Mouse (Mus musculus): ENCODE measurements around the gene Gli3. TPM values are rescaled to one million over a fixed set of nuclear protein-coding genes. Genes with fewer than 3 reads are reported as not detected.

Gene Gli3
- polyA plus RNA-seq, 1 experiment from 2014 or later = 0.30 TPM

DNA sequence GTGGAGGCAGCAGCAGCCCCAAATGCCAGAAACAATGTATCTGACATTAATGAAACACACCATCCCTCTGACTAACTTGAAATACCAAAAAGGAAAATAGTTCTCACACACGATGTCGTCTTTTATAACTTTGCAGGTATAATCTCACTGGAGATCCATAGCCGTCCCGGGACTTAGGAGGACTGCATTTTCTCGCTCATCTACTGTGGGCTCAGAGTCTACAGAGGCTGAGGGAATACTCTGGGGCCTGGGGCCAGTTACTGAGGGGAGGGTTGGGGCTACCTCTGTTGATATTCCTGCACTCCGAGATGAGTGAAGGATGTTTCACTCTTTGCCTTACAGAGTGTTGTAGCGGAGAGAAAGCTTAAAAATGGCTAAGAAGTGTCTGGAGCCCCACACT lies 1.1 kb upstream of the Gli3 start:
- H3K36me3 ChIP-seq (ENCODE audit: control insufficient read depth, insufficient read depth) = no peaks in the 10 kb centered on the region
- no peak for ATAC-seq (ENCODE audit: low read depth)
- H3K9me3 ChIP-seq (replicated peaks; ENCODE audit: control insufficient read depth, low read length) = no peaks in the 10 kb centered on the region
- peaks cover 45% of the 10 kb centered on the region for H3K27me3 ChIP-seq (ENCODE audit: control insufficient read depth, insufficient read depth, low read depth, low read length)
- no peaks in the 10 kb centered on the region for H3K4me1 ChIP-seq (ENCODE audit: control insufficient read depth, low read depth, low read length)
- no peak overlapping the region for H3K27ac ChIP-seq (ENCODE audit: low read length)
- H3K4me3 ChIP-seq (ENCODE audit: low read depth, low read length) = no peak overlapping the region
- no peak overlapping the region for H3K4me2 ChIP-seq (ENCODE audit: low read depth, low read length)
- H3K9ac ChIP-seq (ENCODE audit: low read depth, low read length) = no peak overlapping the region
- 31% methylated on average over 7 of the region's 7 CpGs for WGBS (ENCODE audit: insufficient replicate concordance)

DNA sequence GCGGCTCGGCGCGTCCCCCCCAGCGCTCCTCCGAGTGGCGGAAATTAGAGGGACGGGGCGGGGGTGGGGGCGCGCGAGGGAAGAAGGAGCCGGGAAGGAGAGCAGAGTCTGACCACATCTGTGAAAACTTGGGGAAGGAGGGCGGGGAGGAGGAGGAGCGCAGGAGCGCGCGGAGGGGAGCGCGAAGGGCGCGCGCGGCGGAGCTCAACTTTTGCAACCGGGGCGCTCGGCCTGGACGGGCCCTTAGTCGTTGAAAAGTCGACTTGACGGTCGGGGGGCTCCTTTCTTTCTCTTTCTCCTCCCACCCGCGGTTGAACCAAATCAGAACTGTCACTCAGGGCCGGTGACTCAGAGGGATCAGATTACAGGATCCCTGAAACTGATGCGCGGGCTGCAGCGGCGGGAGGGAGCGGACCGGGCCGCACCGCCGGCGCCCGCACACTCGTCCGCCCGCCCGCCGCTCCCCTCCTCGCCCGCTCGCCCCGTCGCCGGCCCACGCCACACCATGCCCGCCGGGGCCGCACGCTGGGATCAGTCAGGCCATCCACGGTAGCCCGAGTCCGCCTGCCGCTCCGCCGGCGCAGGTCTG lies 551 bp downstream of the Gli3 start:
- Histone ChIP-seq H3K4me2 (ENCODE audit: low read depth, low read length) (peak overlapping the region; percentile 57), H3K4me3 (ENCODE audit: low read depth, low read length) (peak overlapping the region; percentile 51), H3K36me3 (ENCODE audit: control insufficient read depth, insufficient read depth) (no peaks in the 10 kb centered on the region), H3K9ac (ENCODE audit: low read depth, low read length) (no peak overlapping the region), H3K27ac (ENCODE audit: low read length) (no peak overlapping the region), H3K27me3 (ENCODE audit: control insufficient read depth, insufficient read depth, low read depth, low read length) (peaks cover 45% of the 10 kb centered on the region), H3K4me1 (ENCODE audit: control insufficient read depth, low read depth, low read length) (no peaks in the 10 kb centered on the region), H3K9me3 (replicated peaks; ENCODE audit: control insufficient read depth, low read length) (no peaks in the 10 kb centered on the region)
- WGBS (ENCODE audit: insufficient replicate concordance) = 1% methylated on average over 69 of the region's 70 CpGs
- 0 out of 2 replicates have a peak, but pooled peaks have one; percentile 24 for ATAC-seq (ENCODE audit: low read depth)

DNA sequence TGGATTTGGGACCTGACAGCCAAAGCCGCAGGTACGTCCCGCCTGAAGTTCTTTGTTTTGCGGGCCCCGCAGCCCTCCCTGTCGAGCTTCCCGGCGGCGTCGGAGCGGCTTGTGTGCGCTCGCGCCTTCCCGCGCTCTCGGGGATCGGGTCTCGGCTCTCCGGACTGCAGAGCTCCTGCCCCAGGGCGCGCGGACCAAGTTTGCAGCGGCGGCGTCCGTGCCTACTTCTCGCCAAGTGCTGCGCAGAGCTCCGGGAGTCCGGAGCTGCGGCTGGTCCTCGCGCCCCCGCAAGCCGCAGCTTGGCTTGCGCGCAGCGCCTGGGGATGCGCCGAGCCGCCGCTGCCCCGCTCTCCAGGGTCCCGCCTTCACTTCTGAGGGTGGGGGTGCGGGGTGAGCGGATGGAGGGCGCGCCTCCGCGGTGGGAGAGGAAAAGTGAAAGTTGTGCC lies 1.1 kb downstream of the Gli3 start:
- peak overlapping the region; percentile 51 for H3K4me3 ChIP-seq (ENCODE audit: low read depth, low read length)
- H3K27me3 ChIP-seq (ENCODE audit: control insufficient read depth, insufficient read depth, low read depth, low read length) = peaks cover 45% of the 10 kb centered on the region
- under 1% methylated on average over 51 of the region's 51 CpGs for WGBS (ENCODE audit: insufficient replicate concordance)
- H3K27ac ChIP-seq (ENCODE audit: low read length) = no peak overlapping the region
- no peaks in the 10 kb centered on the region for H3K4me1 ChIP-seq (ENCODE audit: control insufficient read depth, low read depth, low read length)
- no peaks in the 10 kb centered on the region for H3K9me3 ChIP-seq (replicated peaks; ENCODE audit: control insufficient read depth, low read length)
- H3K36me3 ChIP-seq (ENCODE audit: control insufficient read depth, insufficient read depth) = no peaks in the 10 kb centered on the region
- no peak for ATAC-seq (ENCODE audit: low read depth)
- H3K4me2 ChIP-seq (ENCODE audit: low read depth, low read length) = peak overlapping the region; percentile 57
- no peak overlapping the region; the same call in 1 of the 2 replicates for H3K9ac ChIP-seq (ENCODE audit: low read depth, low read length)

DNA sequence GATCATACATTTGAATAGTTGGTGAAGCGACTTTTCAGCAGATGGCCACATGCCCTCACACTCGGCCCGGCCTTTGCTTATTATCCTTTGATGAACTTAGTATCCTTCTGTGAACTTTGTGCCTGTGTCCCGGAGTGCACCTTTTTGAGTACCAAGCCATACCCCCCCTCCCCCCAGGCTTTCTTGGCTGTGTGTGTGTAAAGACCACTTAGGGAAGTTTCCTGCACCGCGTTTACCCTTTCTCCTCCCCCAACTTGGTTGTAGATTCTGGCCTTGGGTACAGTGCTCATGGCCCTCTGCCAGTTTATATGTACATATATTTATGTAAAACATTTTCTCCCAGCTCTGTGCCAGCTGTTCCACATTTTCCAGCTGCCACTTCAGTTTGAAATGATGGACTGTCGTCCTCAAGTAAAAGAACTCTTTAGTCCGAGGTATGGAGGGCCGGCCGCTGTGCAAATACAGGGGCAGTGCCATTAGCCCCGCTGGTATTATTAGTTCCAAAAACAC lies 1.8 kb downstream of the Gli3 start:
- no peaks in the 10 kb centered on the region for H3K9me3 ChIP-seq (replicated peaks; ENCODE audit: control insufficient read depth, low read length)
- H3K27ac ChIP-seq (ENCODE audit: low read length) = no peak overlapping the region
- peak overlapping the region; percentile 57 for H3K4me2 ChIP-seq (ENCODE audit: low read depth, low read length)
- 7% methylated on average over 11 of the region's 11 CpGs for WGBS (ENCODE audit: insufficient replicate concordance)
- H3K36me3 ChIP-seq (ENCODE audit: control insufficient read depth, insufficient read depth) = no peaks in the 10 kb centered on the region
- H3K9ac ChIP-seq (ENCODE audit: low read depth, low read length) = no peak overlapping the region
- no peaks in the 10 kb centered on the region for H3K4me1 ChIP-seq (ENCODE audit: control insufficient read depth, low read depth, low read length)
- ATAC-seq (ENCODE audit: low read depth) = no peak
- peaks cover 45% of the 10 kb centered on the region for H3K27me3 ChIP-seq (ENCODE audit: control insufficient read depth, insufficient read depth, low read depth, low read length)
- peak overlapping the region; percentile 51 for H3K4me3 ChIP-seq (ENCODE audit: low read depth, low read length)

DNA sequence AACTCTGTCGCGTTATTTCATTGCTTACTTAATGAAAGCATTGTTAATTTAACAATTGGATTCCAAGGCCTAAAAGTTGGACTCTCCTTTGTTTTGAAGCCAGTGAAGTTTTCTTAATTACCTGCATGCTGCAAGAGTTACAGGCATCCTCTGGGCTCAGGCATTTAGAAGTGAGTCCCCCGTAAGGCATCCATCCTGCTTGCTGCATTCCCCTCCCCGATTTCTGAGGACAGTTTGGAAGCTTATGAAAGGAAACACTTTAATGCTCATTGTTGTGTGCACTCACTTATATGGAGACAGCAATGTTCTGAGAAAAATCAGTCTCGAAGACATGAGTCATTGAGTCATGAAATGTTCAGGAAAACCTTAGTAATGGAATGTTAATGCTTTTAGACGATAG lies 3.5 kb downstream of the Gli3 start:
- no peak overlapping the region for H3K9ac ChIP-seq (ENCODE audit: low read depth, low read length)
- ATAC-seq (ENCODE audit: low read depth) = no peak
- WGBS (ENCODE audit: insufficient replicate concordance) = 55% methylated on average over 6 of the region's 6 CpGs
- no peaks in the 10 kb centered on the region for H3K9me3 ChIP-seq (replicated peaks; ENCODE audit: control insufficient read depth, low read length)
- H3K27me3 ChIP-seq (ENCODE audit: control insufficient read depth, insufficient read depth, low read depth, low read length) = peaks cover 42% of the 10 kb centered on the region
- H3K4me1 ChIP-seq (ENCODE audit: control insufficient read depth, low read depth, low read length) = no peaks in the 10 kb centered on the region
- H3K27ac ChIP-seq (ENCODE audit: low read length) = no peak overlapping the region
- no peak overlapping the region for H3K4me3 ChIP-seq (ENCODE audit: low read depth, low read length)
- H3K36me3 ChIP-seq (ENCODE audit: control insufficient read depth, insufficient read depth) = no peaks in the 10 kb centered on the region
- no peak overlapping the region for H3K4me2 ChIP-seq (ENCODE audit: low read depth, low read length)

DNA sequence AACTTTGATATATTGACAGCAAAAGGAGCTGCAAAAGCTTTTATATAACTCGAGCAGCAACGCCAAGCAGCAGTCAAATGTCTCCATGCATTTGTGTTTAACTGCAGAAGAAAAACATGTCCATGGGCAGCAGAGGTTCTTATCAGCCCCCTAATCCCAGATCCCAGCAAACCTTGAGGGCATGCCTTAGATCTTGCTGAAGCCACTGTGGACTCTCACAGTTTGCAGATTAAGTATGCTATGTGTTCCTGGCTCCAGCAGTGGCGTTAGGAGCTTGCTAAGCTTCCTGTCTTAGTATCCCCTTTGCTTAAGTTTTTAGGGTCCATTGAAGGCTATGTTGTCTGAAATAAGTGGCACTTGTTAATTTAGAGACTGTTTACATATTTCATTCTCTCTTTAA lies 4.4 kb downstream of the Gli3 start:
- H3K4me2 ChIP-seq (ENCODE audit: low read depth, low read length) = no peak overlapping the region
- 60% methylated on average over 3 of the region's 3 CpGs for WGBS (ENCODE audit: insufficient replicate concordance)

DNA sequence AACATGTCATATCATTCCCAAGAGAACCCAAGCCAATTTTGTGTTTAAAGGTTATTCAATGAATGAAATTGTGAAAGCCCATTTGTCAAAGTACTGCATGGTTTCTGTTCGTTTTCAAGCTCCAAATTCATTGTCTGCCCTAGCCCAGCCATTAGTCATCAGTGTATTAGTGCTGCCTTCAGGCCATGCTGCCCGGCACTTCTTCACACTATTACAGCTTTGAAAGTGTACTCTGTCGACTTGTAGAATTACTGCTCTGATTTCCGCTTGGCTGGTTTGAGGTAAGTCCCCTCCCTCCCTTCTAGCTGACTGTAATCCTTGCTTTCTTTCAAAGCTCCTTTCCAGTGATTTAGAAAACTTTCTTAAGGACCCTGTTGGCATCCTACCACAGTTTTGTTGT lies 5.4 kb downstream of the Gli3 start:
- 50% methylated on average over 4 of the region's 4 CpGs for WGBS (ENCODE audit: insufficient replicate concordance)
- Histone ChIP-seq H3K4me2 (ENCODE audit: low read depth, low read length) (no peak overlapping the region), H3K9ac (ENCODE audit: low read depth, low read length) (no peak overlapping the region)

More for the DNA sequence above, 4.4 kb downstream of the Gli3 start:
- H3K4me3 ChIP-seq (ENCODE audit: low read depth, low read length) = no peak overlapping the region
- H3K9me3 ChIP-seq (replicated peaks; ENCODE audit: control insufficient read depth, low read length) = no peaks in the 10 kb centered on the region
- no peaks in the 10 kb centered on the region for H3K36me3 ChIP-seq (ENCODE audit: control insufficient read depth, insufficient read depth)
- no peak overlapping the region for H3K27ac ChIP-seq (ENCODE audit: low read length)
- H3K4me1 ChIP-seq (ENCODE audit: control insufficient read depth, low read depth, low read length) = no peaks in the 10 kb centered on the region
- peaks cover 33% of the 10 kb centered on the region for H3K27me3 ChIP-seq (ENCODE audit: control insufficient read depth, insufficient read depth, low read depth, low read length)
- ATAC-seq (ENCODE audit: low read depth) = no peak
- H3K9ac ChIP-seq (ENCODE audit: low read depth, low read length) = no peak overlapping the region

DNA sequence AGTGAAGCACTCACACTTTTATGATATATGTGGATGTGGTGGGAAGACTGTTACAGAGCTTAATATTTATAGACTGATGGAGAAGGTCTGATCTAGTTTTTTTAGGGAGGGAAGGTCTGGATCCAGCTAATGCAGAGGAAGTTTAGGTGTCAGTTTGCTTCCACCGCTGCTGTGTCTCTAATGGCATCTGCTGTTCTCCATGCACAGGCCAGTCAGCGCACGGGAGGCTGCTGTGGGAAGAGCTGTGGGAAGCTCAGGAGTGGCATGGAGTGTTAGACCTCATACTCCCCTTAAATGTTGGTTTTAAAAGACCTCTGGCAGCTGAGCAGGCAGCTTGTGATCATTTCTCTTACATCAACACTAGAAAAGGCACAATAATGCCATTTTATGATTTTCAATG lies 7.0 kb downstream of the Gli3 start:
- Histone ChIP-seq H3K36me3 (ENCODE audit: control insufficient read depth, insufficient read depth) (no peaks in the 10 kb centered on the region), H3K4me1 (ENCODE audit: control insufficient read depth, low read depth, low read length) (no peaks in the 10 kb centered on the region), H3K4me2 (ENCODE audit: low read depth, low read length) (no peak overlapping the region), H3K27ac (ENCODE audit: low read length) (no peak overlapping the region), H3K4me3 (ENCODE audit: low read depth, low read length) (no peak overlapping the region), H3K9ac (ENCODE audit: low read depth, low read length) (no peak overlapping the region), H3K9me3 (replicated peaks; ENCODE audit: control insufficient read depth, low read length) (no peaks in the 10 kb centered on the region), H3K27me3 (ENCODE audit: control insufficient read depth, insufficient read depth, low read depth, low read length) (peaks cover 6% of the 10 kb centered on the region)
- no peak for ATAC-seq (ENCODE audit: low read depth)
- 76% methylated on average over 3 of the region's 3 CpGs for WGBS (ENCODE audit: insufficient replicate concordance)

More for the DNA sequence above, 5.4 kb downstream of the Gli3 start:
- ATAC-seq (ENCODE audit: low read depth) = no peak
- Histone ChIP-seq H3K9me3 (replicated peaks; ENCODE audit: control insufficient read depth, low read length) (no peaks in the 10 kb centered on the region), H3K27me3 (ENCODE audit: control insufficient read depth, insufficient read depth, low read depth, low read length) (peaks cover 23% of the 10 kb centered on the region), H3K27ac (ENCODE audit: low read length) (no peak overlapping the region), H3K4me3 (ENCODE audit: low read depth, low read length) (no peak overlapping the region), H3K4me1 (ENCODE audit: control insufficient read depth, low read depth, low read length) (no peaks in the 10 kb centered on the region), H3K36me3 (ENCODE audit: control insufficient read depth, insufficient read depth) (no peaks in the 10 kb centered on the region)

DNA sequence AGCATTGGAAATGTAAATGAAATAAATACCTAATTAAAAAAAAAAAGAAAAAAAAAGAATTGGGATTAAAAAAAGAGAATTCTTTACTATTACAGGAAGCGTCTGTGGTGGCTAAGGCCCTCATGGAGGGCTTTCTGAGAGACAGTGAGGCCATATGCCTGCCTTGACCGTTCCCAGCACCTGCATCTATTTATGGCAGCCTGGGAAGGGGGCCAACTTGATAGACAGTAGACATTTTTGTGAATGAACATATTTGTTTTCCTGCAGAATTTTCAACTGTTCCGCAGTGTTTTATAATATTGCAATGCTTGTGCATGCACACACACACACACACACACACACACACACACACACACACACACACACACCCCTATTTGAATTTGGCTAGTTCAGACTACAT lies 9.7 kb downstream of the Gli3 start:
- no peaks in the 10 kb centered on the region for H3K4me1 ChIP-seq (ENCODE audit: control insufficient read depth, low read depth, low read length)
- no peak overlapping the region for H3K27ac ChIP-seq (ENCODE audit: low read length)
- no peaks in the 10 kb centered on the region for H3K27me3 ChIP-seq (ENCODE audit: control insufficient read depth, insufficient read depth, low read depth, low read length)
- 59% methylated on average over 3 of the region's 3 CpGs for WGBS (ENCODE audit: insufficient replicate concordance)
- H3K4me2 ChIP-seq (ENCODE audit: low read depth, low read length) = no peak overlapping the region
- H3K9me3 ChIP-seq (replicated peaks; ENCODE audit: control insufficient read depth, low read length) = no peaks in the 10 kb centered on the region
- no peak overlapping the region for H3K9ac ChIP-seq (ENCODE audit: low read depth, low read length)
- H3K36me3 ChIP-seq (ENCODE audit: control insufficient read depth, insufficient read depth) = no peaks in the 10 kb centered on the region
- no peak overlapping the region for H3K4me3 ChIP-seq (ENCODE audit: low read depth, low read length)
- no peak for ATAC-seq (ENCODE audit: low read depth)

All from liver, embryonic 16.5 days (tissue).